Mouse (Mus musculus) forebrain, embryonic 11.5 days (tissue): Measurements from ENCODE around the gene Pes1. TPM values are rescaled to one million over a fixed set of nuclear protein-coding genes. Genes with fewer than 3 reads are reported as not detected.

Source experiments
- ATAC-seq: fragments of 200-750 bp; cut with Nextera tagmentation; replicated peaks from 2 replicates; pipeline ENCODE4 v1.8.0; 2017; ENCODE audit warnings: moderate TSS enrichment; ENCODE audit not compliant: low FRiP score
- DNase-seq: peaks from one replicate; pipeline ENCODE4 v3.0.0-alpha.2; 2017; ENCODE audit warnings: low spot score
- H3K27ac ChIP-seq: fragments of 300-500 bp; sonication (generic); 2 replicates; pipeline ENCODE4 v1.5.1; 2014; ENCODE audit warnings: low read depth, low read length
- H3K27me3 ChIP-seq: fragments of 300-500 bp; sonication (generic); 2 replicates; pipeline ENCODE4 v1.6.1; 2014; ENCODE audit warnings: mild to moderate bottlenecking, low read length, mixed read lengths; ENCODE audit not compliant: control insufficient read depth, insufficient read depth
- H3K36me3 ChIP-seq: fragments of 300-500 bp; sonication (generic); 2 replicates; pipeline ENCODE4 v1.6.1; 2014; ENCODE audit warnings: mild to moderate bottlenecking, low read length, moderate library complexity, mixed read lengths; ENCODE audit not compliant: control insufficient read depth, insufficient read depth
- H3K4me1 ChIP-seq: fragments of 300-500 bp; sonication (generic); replicated peaks from 2 replicates; pipeline ENCODE4 v1.6.1; 2014; ENCODE audit warnings: low read length, mixed read lengths; ENCODE audit not compliant: control insufficient read depth, insufficient read depth
- H3K4me2 ChIP-seq: fragments of 300-500 bp; sonication (generic); 2 replicates; pipeline ENCODE4 v1.6.1; 2014; ENCODE audit warnings: low read depth, mild to moderate bottlenecking, low read length, moderate library complexity, mixed read lengths; ENCODE audit not compliant: severe bottlenecking
- H3K4me3 ChIP-seq: fragments of 300-500 bp; sonication (generic); 2 replicates; pipeline ENCODE4 v1.5.1; 2014; ENCODE audit warnings: low read depth, low read length
- H3K9ac ChIP-seq: fragments of 300-500 bp; sonication (generic); 2 replicates; pipeline ENCODE4 v1.6.1; 2014; ENCODE audit warnings: low read length
- H3K9me3 ChIP-seq: fragments of 300-500 bp; sonication (generic); 2 replicates; pipeline ENCODE4 v1.6.1; 2016; ENCODE audit warnings: low read length, mixed read lengths; ENCODE audit not compliant: control insufficient read depth
- WGBS: fragments of 180-500 bp; shearing (Covaris S2); extraction: QIAGEN DNeasy Blood & Tissue Kit; methylation state at CpG from one replicate; pipeline ENCODE4 v1.1.7; 2014; 5-methylcytosine and 5-hydroxymethylcytosine counted together
- polyA plus RNA-seq: library from polyadenylated mRNA; unstranded; fragments of >200 nt; fragmentation: Nextera tagmentation; extraction: Ambion mirVana; gene quantifications from 2 replicates; pipeline ENCODE4 v1.2.1, GENCODE M21; 2014

Gene Pes1
- polyA plus RNA-seq, 1 experiment from 2014 or later, result 90.4 TPM

GRCm38 (mm10) chr11:3973081-3973480, 9.3 kb downstream of the Pes1 start:
- H3K4me2 ChIP-seq, result no peak overlapping the region
- ATAC-seq, result no peak
- H3K4me1 ChIP-seq, result no peaks in the 10 kb centered on the region
- no peak overlapping the region for H3K9ac ChIP-seq
- H3K9me3 ChIP-seq, result no peaks in the 10 kb centered on the region
- H3K27me3 ChIP-seq, result no peaks in the 10 kb centered on the region
- peak; percentile 31 for DNase-seq
- no peak overlapping the region for H3K4me3 ChIP-seq
- H3K27ac ChIP-seq, result no peak overlapping the region
- H3K36me3 ChIP-seq, result peaks cover 14% of the 10 kb centered on the region
- WGBS, result 96% methylated on average over 7 of the region's 7 CpGs

- ATAC-seq (no peak), DNase-seq (no peak)
- Histone ChIP-seq H3K36me3 (peaks cover 12% of the 10 kb centered on the region), H3K4me1 (no peaks in the 10 kb centered on the region), H3K27ac (no peak overlapping the region), H3K4me2 (no peak overlapping the region), H3K4me3 (no peak overlapping the region), H3K27me3 (no peaks in the 10 kb centered on the region), H3K9me3 (no peaks in the 10 kb centered on the region), H3K9ac (no peak overlapping the region)
- 60% methylated on average over 3 of the region's 3 CpGs for WGBS
Measured at GRCm38 (mm10) chr11:3974311-3974710, 10.5 kb downstream of the Pes1 start.

DNA sequence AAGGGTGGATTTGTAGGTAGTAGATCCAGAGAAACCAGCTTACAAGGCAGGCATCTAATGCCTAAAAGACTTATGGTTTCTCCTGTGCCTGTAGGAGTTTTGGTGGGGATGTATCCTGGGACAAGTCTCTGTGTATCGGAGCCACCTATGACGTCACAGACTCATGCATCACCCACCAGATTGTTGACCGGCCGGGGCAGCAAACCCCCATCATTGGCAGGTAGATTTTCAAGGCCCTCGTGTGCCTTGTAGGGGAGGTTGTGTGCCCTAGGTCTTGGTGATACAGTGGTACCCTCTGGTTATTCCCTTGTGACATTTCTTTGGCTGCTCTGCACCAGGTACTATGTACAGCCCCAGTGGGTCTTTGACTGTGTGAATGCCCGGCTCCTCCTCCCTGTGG, 12.9 kb downstream of the Pes1 start, which contains the start of gene 4930556J24Rik:
Gene 4930556J24Rik, minus strand, starts transcription at position 101 of the 400 bp plus-strand sequence.
- 94% methylated on average over 6 of the region's 6 CpGs for WGBS
- H3K4me2 ChIP-seq, result no peak within 1 kb of the TSS
- DNase-seq (no peak), ATAC-seq (no peak)
- peaks cover 3% of the 10 kb centered on the region; the same call in 1 of the 2 replicates for H3K36me3 ChIP-seq
- H3K9me3 ChIP-seq, result no peaks in the 10 kb centered on the region
- no peak within 1 kb of the TSS for H3K9ac ChIP-seq
- H3K27me3 ChIP-seq, result no peaks in the 10 kb centered on the region
- no peak within 1 kb of the TSS for H3K4me3 ChIP-seq
- H3K4me1 ChIP-seq, result no peaks in the 10 kb centered on the region
- no peak within 1 kb of the TSS for H3K27ac ChIP-seq

DNA sequence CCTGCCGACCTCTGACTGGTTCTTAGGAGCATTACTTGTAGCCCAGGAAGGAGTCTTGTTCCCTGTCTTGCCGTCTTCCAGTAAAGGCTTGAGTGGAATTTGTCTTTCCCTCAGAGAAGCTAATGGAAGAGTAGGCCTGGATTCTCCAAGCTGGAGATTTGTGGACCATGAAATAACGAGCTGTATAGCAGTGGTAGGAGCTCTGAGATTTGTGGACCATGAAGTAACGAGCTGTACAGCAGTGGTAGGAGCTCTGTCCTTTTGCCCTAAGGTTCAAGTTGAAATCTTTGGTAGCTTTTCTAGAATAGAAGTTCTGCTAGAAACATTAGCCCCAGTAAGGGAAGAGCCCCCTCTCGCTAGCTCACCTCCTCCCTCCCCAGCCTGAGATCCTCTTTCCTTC, 14.6 kb downstream of the Pes1 start:
- 91% methylated on average over 5 of the region's 5 CpGs for WGBS
- no peak overlapping the region for H3K4me2 ChIP-seq
- no peaks in the 10 kb centered on the region for H3K9me3 ChIP-seq
- no peak overlapping the region for H3K4me3 ChIP-seq
- no peaks in the 10 kb centered on the region; the same call in 1 of the 2 replicates for H3K27me3 ChIP-seq
- peaks cover 3% of the 10 kb centered on the region; the same call in 1 of the 2 replicates for H3K36me3 ChIP-seq
- H3K4me1 ChIP-seq, result no peaks in the 10 kb centered on the region; the same call in 1 of the 2 replicates
- no peak for DNase-seq
- H3K9ac ChIP-seq, result no peak overlapping the region
- no peak overlapping the region for H3K27ac ChIP-seq
- no peak for ATAC-seq

GRCm38 (mm10) chr11:3981536-3981935, 17.8 kb downstream of the Pes1 start:
- Histone ChIP-seq H3K4me1 (peaks cover 2% of the 10 kb centered on the region; the same call in 1 of the 2 replicates), H3K27me3 (peaks cover 4% of the 10 kb centered on the region), H3K36me3 (no peaks in the 10 kb centered on the region; the same call in 1 of the 2 replicates), H3K9me3 (no peaks in the 10 kb centered on the region), H3K4me3 (no peak overlapping the region), H3K27ac (no peak overlapping the region), H3K4me2 (no peak overlapping the region), H3K9ac (no peak overlapping the region)
- DNase-seq (no peak), ATAC-seq (no peak)
- WGBS, result 82% methylated on average over 6 of the region's 6 CpGs

GRCm38 (mm10) chr11:3982275-3983209, 18.8 kb downstream of the Pes1 start:
- no peak overlapping the region for H3K4me3 ChIP-seq
- no peak overlapping the region for H3K9ac ChIP-seq

GRCm38 (mm10) chr11:3983291-3983862, 19.6 kb downstream of the Pes1 start, which contains the start of gene Gal3st1:
TSS of gene Gal3st1 (plus strand) at chr11:3983636.
- DNase-seq (peak; percentile 63), ATAC-seq (no peak)
- Histone ChIP-seq H3K27me3 (peaks cover 4% of the 10 kb centered on the region), H3K4me1 (peaks cover 2% of the 10 kb centered on the region; the same call in 1 of the 2 replicates), H3K4me2 (peak within 1 kb of the TSS; percentile 60), H3K9ac (peak within 1 kb of the TSS; percentile 53), H3K27ac (no peak within 1 kb of the TSS), H3K9me3 (no peaks in the 10 kb centered on the region), H3K36me3 (no peaks in the 10 kb centered on the region; the same call in 1 of the 2 replicates), H3K4me3 (peak within 1 kb of the TSS; percentile 35)
- WGBS, result 1% methylated on average over 29 of the region's 37 CpGs

More at GRCm38 (mm10) chr11:3982275-3983209, 18.8 kb downstream of the Pes1 start:
- DNase-seq, result no peak
- Histone ChIP-seq H3K36me3 (no peaks in the 10 kb centered on the region; the same call in 1 of the 2 replicates), H3K27ac (no peak overlapping the region), H3K4me1 (peaks cover 2% of the 10 kb centered on the region; the same call in 1 of the 2 replicates), H3K4me2 (no peak overlapping the region), H3K9me3 (no peaks in the 10 kb centered on the region), H3K27me3 (peaks cover 4% of the 10 kb centered on the region)
- 75% methylated on average over 7 of the region's 7 CpGs for WGBS
- no peak for ATAC-seq

DNA sequence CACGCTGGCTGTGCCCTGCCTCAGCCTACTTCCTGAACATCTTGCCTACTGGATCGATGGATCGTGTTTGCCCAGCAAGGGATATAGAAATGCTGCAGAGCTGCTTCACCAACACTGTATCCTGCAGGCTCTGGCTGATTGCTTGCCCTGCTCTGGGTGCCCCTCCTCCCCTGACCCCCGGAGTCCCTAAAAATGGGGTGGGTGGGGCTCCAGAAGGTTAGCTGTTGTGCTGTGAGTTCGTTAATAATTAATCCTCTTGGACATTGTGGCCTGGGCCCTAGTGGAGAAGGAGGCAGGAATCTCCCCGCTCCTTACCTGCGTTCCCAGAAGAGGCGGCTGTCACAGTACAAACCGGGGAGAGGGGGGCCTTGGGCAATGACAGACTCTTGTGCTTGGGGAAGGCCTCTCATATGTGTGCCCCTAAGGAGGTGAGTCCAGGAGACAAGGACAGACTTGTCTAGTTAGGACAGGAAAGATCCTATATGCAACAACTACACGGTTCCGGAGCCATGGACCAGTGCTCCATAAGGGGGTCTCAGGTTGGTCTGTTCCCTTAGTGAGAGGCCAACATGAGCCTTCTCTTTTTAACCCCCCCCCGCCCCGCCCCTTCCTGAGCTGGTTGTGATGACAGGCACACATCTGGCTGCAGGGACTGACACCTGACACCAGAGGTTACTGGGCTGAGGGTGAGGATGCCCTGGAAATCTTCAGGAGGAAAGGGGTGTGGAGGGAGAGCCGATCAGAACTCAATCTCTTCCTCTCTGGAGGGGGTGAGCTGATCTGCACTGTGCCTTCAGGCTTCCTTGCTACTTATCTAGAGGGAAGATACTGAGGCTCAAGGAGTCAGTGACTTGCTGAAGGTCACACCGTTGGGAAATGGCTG, 20.3 kb downstream of the Pes1 start:
- Histone ChIP-seq H3K9ac (peak overlapping the region; percentile 53), H3K36me3 (no peaks in the 10 kb centered on the region; the same call in 1 of the 2 replicates), H3K27ac (no peak overlapping the region), H3K27me3 (peaks cover 4% of the 10 kb centered on the region), H3K9me3 (no peaks in the 10 kb centered on the region), H3K4me3 (peak overlapping the region; percentile 35), H3K4me2 (peak overlapping the region; percentile 60), H3K4me1 (peaks cover 2% of the 10 kb centered on the region; the same call in 1 of the 2 replicates)
- ATAC-seq (no peak), DNase-seq (no peak)
- WGBS, result 9% methylated on average over 15 of the region's 15 CpGs
